Mouse (Mus musculus): Measurements from ENCODE around the gene Foxp1.

Foxp1 gene

GRCm38 (mm10) chr6:99111856-99112255, 410.7 kb downstream of the Foxp1 start:
- no peak for DNase-seq

GRCm38 (mm10) chr6:99108417-99108816, 414.1 kb downstream of the Foxp1 start:
- DNase-seq, result no peak

GRCm38 (mm10) chr6:99107674-99108073, 414.8 kb downstream of the Foxp1 start:
- no peak for DNase-seq

- no peak for DNase-seq
Measured at GRCm38 (mm10) chr6:99107081-99107482, 415.4 kb downstream of the Foxp1 start.

GRCm38 (mm10) chr6:99105979-99106378, 416.5 kb downstream of the Foxp1 start:
- DNase-seq, result no peak

GRCm38 (mm10) chr6:99104446-99104845, 418.1 kb downstream of the Foxp1 start:
- no peak for DNase-seq

GRCm38 (mm10) chr6:99103911-99104310, 418.6 kb downstream of the Foxp1 start:
- DNase-seq, result no peak

GRCm38 (mm10) chr6:99101489-99101908, 421.0 kb downstream of the Foxp1 start:
- no peak for DNase-seq

GRCm38 (mm10) chr6:99100331-99100730, 422.2 kb downstream of the Foxp1 start:
- no peak for DNase-seq

GRCm38 (mm10) chr6:99099781-99100180, 422.7 kb downstream of the Foxp1 start:
- DNase-seq, result no peak

GRCm38 (mm10) chr6:99097191-99097590, 425.3 kb downstream of the Foxp1 start:
- no peak for DNase-seq

GRCm38 (mm10) chr6:99096776-99097166, 425.8 kb downstream of the Foxp1 start:
- no peak for DNase-seq

- no peak for DNase-seq
Measured at GRCm38 (mm10) chr6:99096105-99096775, 426.3 kb downstream of the Foxp1 start.

GRCm38 (mm10) chr6:99095185-99096104, 427.1 kb downstream of the Foxp1 start:
- no peak for DNase-seq

GRCm38 (mm10) chr6:99094339-99094989, 428.1 kb downstream of the Foxp1 start:
- no peak for DNase-seq

- no peak for DNase-seq
Measured at GRCm38 (mm10) chr6:99093856-99094255, 428.7 kb downstream of the Foxp1 start.

GRCm38 (mm10) chr6:99093208-99093607, 429.3 kb downstream of the Foxp1 start:
- DNase-seq, result no peak

GRCm38 (mm10) chr6:99091799-99092198, 430.7 kb downstream of the Foxp1 start:
- no peak for DNase-seq

GRCm38 (mm10) chr6:99087598-99087997, 434.9 kb downstream of the Foxp1 start:
- no peak for DNase-seq

- DNase-seq, result peak; percentile 67
Measured at GRCm38 (mm10) chr6:99084956-99085355, 437.6 kb downstream of the Foxp1 start.

- no peak for DNase-seq
Measured at GRCm38 (mm10) chr6:99081259-99081658, 441.3 kb downstream of the Foxp1 start.

GRCm38 (mm10) chr6:99079041-99079835, 443.3 kb downstream of the Foxp1 start:
- DNase-seq, result no peak

GRCm38 (mm10) chr6:99078089-99078488, 444.4 kb downstream of the Foxp1 start:
- no peak for DNase-seq
